22 mouse cellular contexts compared by ENCODE assay signal in genomic region chr11:67515912-67516305, GRCm38 (mm10).
DNase-seq lines count a peak whose midpoint lies in the region; ATAC-seq and TF ChIP-seq lines count a peak whose summit lies in the region.
"Had no signal": no experiment of that assay in that cellular context is flagged by ENCODE, and none has a peak within 500 bp of the region (broad histone marks: within the 10 kb centered on the region; RNA-seq: fewer than 3 reads in every experiment).

No protein-coding gene starts in this region.

- no peaks in the 10 kb centered on the region for H3K36me3 ChIP-seq in intestine, embryonic 14.5 days (ENCODE audit: control insufficient read depth, insufficient read depth, low read length)
- H3K36me3 ChIP-seq in intestine, postnatal 0 days (ENCODE audit: control insufficient read depth, insufficient read depth): no peaks in the 10 kb centered on the region
- no peaks in the 10 kb centered on the region for H3K36me3 ChIP-seq in liver, postnatal 0 days (replicated peaks; ENCODE audit: insufficient read depth, low read length)
- no peaks in the 10 kb centered on the region for H3K36me3 ChIP-seq in CH12.LX (replicated peaks in 1 of 2; ENCODE audit: control insufficient read depth in 1 of 2, insufficient read depth in 1 of 2, low read length in 1 of 2)
- H3K36me3 ChIP-seq in stomach, embryonic 14.5 days (ENCODE audit: control insufficient read depth, insufficient read depth, low read length): no peaks in the 10 kb centered on the region
- H3K36me3 ChIP-seq: hindbrain, embryonic 15.5 days; neural tube, embryonic 15.5 days had no signal

- no peak for TF ChIP-seq EP300 in liver, postnatal 0 days (IDR thresholded peaks at IDR 0.05; ENCODE audit: low read depth)
- no peak for TF ChIP-seq EP300 in CH12.LX (IDR thresholded peaks at IDR 0.05; ENCODE audit: low read length)

- no peak for DNase-seq in intestine, embryonic 14.5 days (ENCODE audit: low spot score)
- DNase-seq in liver, postnatal 0 days: no peak
- DNase-seq in liver (no peak), CH12.LX (ENCODE audit: extremely low read depth) (no peak)
- DNase-seq in thymus, postnatal 0 days (ENCODE audit: low spot score): no peak
- DNase-seq in cerebellum, adult 18-20 months: no peak
- DNase-seq: B cell, adult 2 months; cerebellum, adult 9-10 months; heart, postnatal 36 days; midbrain, embryonic 14.5 days; right cerebral cortex, postnatal 25 days; thymus, adult 18-20 months had no signal

- TF ChIP-seq CTCF in intestine, postnatal 0 days (IDR thresholded peaks at IDR 0.05; ENCODE audit: low read depth): no peak
- TF ChIP-seq CTCF in liver, postnatal 0 days (IDR thresholded peaks at IDR 0.05; ENCODE audit: low read depth): no peak
- TF ChIP-seq CTCF in CH12.LX (conservative IDR thresholded peaks at IDR 0.05 in 1 of 2, IDR thresholded peaks at IDR 0.05 in 1 of 2; ENCODE audit: low read depth in 2 of 2, low read length in 2 of 2): no peak

- no peak for TF ChIP-seq RAD21 in CH12.LX (IDR thresholded peaks at IDR 0.05; ENCODE audit: low read depth, low read length)

- no peak for ATAC-seq in intestine, embryonic 14.5 days (replicated peaks; ENCODE audit: low FRiP score, low TSS enrichment, low read depth)
- no peak for ATAC-seq in intestine, postnatal 0 days
- peak; percentile 56 for ATAC-seq in liver, postnatal 0 days
- no peak for ATAC-seq in stomach, embryonic 14.5 days (ENCODE audit: insufficient number of reproducible peaks, insufficient read depth, low FRiP score, low read depth)
- ATAC-seq: activated CD4-positive, CD25-positive, alpha-beta regulatory T cell, adult 4 months had no signal

- 57% methylated on average over 3 of the region's 3 CpGs for WGBS in intestine, embryonic 14.5 days
- 54% methylated on average over 3 of the region's 3 CpGs for WGBS in intestine, postnatal 0 days
- 64% methylated on average over 3 of the region's 3 CpGs for WGBS in liver, postnatal 0 days (ENCODE audit: insufficient replicate concordance)
- WGBS in stomach, embryonic 14.5 days: 52% methylated on average over 3 of the region's 3 CpGs

- H3K9ac ChIP-seq in intestine, embryonic 14.5 days (ENCODE audit: low read length): no peak overlapping the region
- H3K9ac ChIP-seq in intestine, postnatal 0 days (ENCODE audit: low read depth, low read length): no peak overlapping the region
- H3K9ac ChIP-seq in liver, postnatal 0 days (replicated peaks): no peak overlapping the region
- no peak overlapping the region for H3K9ac ChIP-seq in CH12.LX (ENCODE audit: insufficient read depth, low read depth)
- H3K9ac ChIP-seq in stomach, embryonic 14.5 days (replicated peaks; ENCODE audit: low read depth, low read length): no peak overlapping the region
- H3K9ac ChIP-seq: hindbrain, embryonic 15.5 days; neural tube, embryonic 15.5 days had no signal

- in situ Hi-C loops in CH12.LX (cut with MboI; ENCODE audit: low pct_ligation_motif_present, low pct_unique_long_range_greater_than_20kb, low sequenced_read_pairs): no loop called here

- peaks cover 17% of the 10 kb centered on the region for H3K4me1 ChIP-seq in intestine, embryonic 14.5 days (replicated peaks; ENCODE audit: control insufficient read depth, insufficient read depth, low read length)
- H3K4me1 ChIP-seq in intestine, postnatal 0 days (replicated peaks; ENCODE audit: control insufficient read depth, insufficient read depth, low read length): 0 out of 2 replicates have a peak, but pooled peaks cover 3% of the 10 kb centered on the region
- H3K4me1 ChIP-seq in liver, postnatal 0 days (ENCODE audit: insufficient read depth): peaks cover 2% of the 10 kb centered on the region; the same call in 1 of the 2 replicates
- peaks cover 0 to 8% of the 10 kb centered on the region in 2 experiments; a peak in 1 of 4 replicates for H3K4me1 ChIP-seq in CH12.LX (ENCODE audit: control insufficient read depth in 1 of 2, insufficient read depth in 2 of 2)
- peaks cover 18% of the 10 kb centered on the region for H3K4me1 ChIP-seq in stomach, embryonic 14.5 days (ENCODE audit: control insufficient read depth, insufficient read depth, low read length)
- H3K4me1 ChIP-seq: hindbrain, embryonic 15.5 days; neural tube, embryonic 15.5 days had no signal

- H3K4me3 ChIP-seq in intestine, embryonic 14.5 days (ENCODE audit: low read depth, low read length): no peak overlapping the region
- no peak overlapping the region for H3K4me3 ChIP-seq in intestine, postnatal 0 days (ENCODE audit: low read depth, low read length)
- no peak overlapping the region for H3K4me3 ChIP-seq in liver, postnatal 0 days (ENCODE audit: low read depth, low read length)
- no peak overlapping the region for H3K4me3 ChIP-seq in CH12.LX (replicated peaks in 1 of 3; ENCODE audit: low read depth in 2 of 3, low read length in 2 of 3, poor library complexity in 1 of 3)
- no peak overlapping the region for H3K4me3 ChIP-seq in stomach, embryonic 14.5 days (ENCODE audit: low read depth, low read length)
- H3K4me3 ChIP-seq: hindbrain, embryonic 15.5 days; myocyte; neural tube, embryonic 15.5 days had no signal

- dilution Hi-C loops in CH12.LX (cut with MboI; ENCODE audit: extremely low pct_ligation_motif_present, extremely low pct_unique_long_range_greater_than_20kb, low sequenced_read_pairs): no loop called here

- H3K4me2 ChIP-seq in intestine, embryonic 14.5 days (ENCODE audit: low read length): no peak overlapping the region
- H3K4me2 ChIP-seq in intestine, postnatal 0 days (replicated peaks; ENCODE audit: low read depth): no peak overlapping the region
- no peak overlapping the region for H3K4me2 ChIP-seq in liver, postnatal 0 days (ENCODE audit: low read depth, low read length)
- no peak overlapping the region for H3K4me2 ChIP-seq in CH12.LX (ENCODE audit: insufficient read depth, low read depth, poor library complexity, severe bottlenecking)
- H3K4me2 ChIP-seq in stomach, embryonic 14.5 days (replicated peaks; ENCODE audit: low read depth, low read length): no peak overlapping the region
- H3K4me2 ChIP-seq: heart, embryonic 11.5 days; hindbrain, embryonic 15.5 days; liver, embryonic 11.5 days; neural tube, embryonic 15.5 days had no signal

- H3K27me3 ChIP-seq in intestine, embryonic 14.5 days (replicated peaks; ENCODE audit: control insufficient read depth, insufficient read depth, low read length): no peaks in the 10 kb centered on the region
- no peaks in the 10 kb centered on the region for H3K27me3 ChIP-seq in intestine, postnatal 0 days (replicated peaks; ENCODE audit: control insufficient read depth, insufficient read depth, low read length)
- no peaks in the 10 kb centered on the region for H3K27me3 ChIP-seq in liver, postnatal 0 days (ENCODE audit: insufficient read depth, low read length)
- no peaks in the 10 kb centered on the region for H3K27me3 ChIP-seq in CH12.LX (replicated peaks)
- H3K27me3 ChIP-seq in stomach, embryonic 14.5 days (ENCODE audit: control insufficient read depth, insufficient read depth, low read length): no peaks in the 10 kb centered on the region
- H3K27me3 ChIP-seq: hindbrain, embryonic 15.5 days; neural tube, embryonic 15.5 days; Patski had no signal

- peak overlapping the region; percentile 60; the same call in 1 of the 2 replicates for H3K27ac ChIP-seq in intestine, embryonic 14.5 days (ENCODE audit: low read depth)
- no peak overlapping the region for H3K27ac ChIP-seq in intestine, postnatal 0 days (ENCODE audit: low read depth, low read length)
- peak overlapping the region; percentile 60; the same call in 1 of the 2 replicates for H3K27ac ChIP-seq in liver, postnatal 0 days (ENCODE audit: low read depth)
- no peak overlapping the region for H3K27ac ChIP-seq in CH12.LX (ENCODE audit: insufficient read depth, low read depth)
- H3K27ac ChIP-seq in stomach, embryonic 14.5 days (ENCODE audit: low read length): peak overlapping the region; percentile 83
- H3K27ac ChIP-seq: hindbrain, embryonic 15.5 days; macrophage had no signal

- 0 out of 2 replicates have a peak, but pooled peaks cover 3% of the 10 kb centered on the region for H3K9me3 ChIP-seq in intestine, embryonic 14.5 days (ENCODE audit: control insufficient read depth, low read length)
- no peaks in the 10 kb centered on the region for H3K9me3 ChIP-seq in intestine, postnatal 0 days (ENCODE audit: control insufficient read depth)
- H3K9me3 ChIP-seq in liver, postnatal 0 days (ENCODE audit: low read length): no peaks in the 10 kb centered on the region
- peaks cover 7% of the 10 kb centered on the region for H3K9me3 ChIP-seq in CH12.LX (replicated peaks; ENCODE audit: low read length)
- H3K9me3 ChIP-seq in stomach, embryonic 14.5 days (ENCODE audit: control insufficient read depth, low read depth, low read length): no peaks in the 10 kb centered on the region
- H3K9me3 ChIP-seq: hindbrain, embryonic 15.5 days; neural tube, embryonic 15.5 days had no signal

- TF ChIP-seq POLR2A in CH12.LX (IDR thresholded peaks at IDR 0.05; ENCODE audit: low read depth, low read length): no peak

- no peaks in the 10 kb centered on the region for H3K79me2 ChIP-seq in CH12.LX (replicated peaks; ENCODE audit: control insufficient read depth, extremely low read depth, insufficient read depth, poor library complexity, severe bottlenecking)

TF ChIP-seq in CH12.LX, 34 proteins besides CTCF, POLR2A, EP300 and RAD21:
- TF ChIP-seq ELF1 (IDR thresholded peaks at IDR 0.05; ENCODE audit: low read depth, low read length) (no peak), MAX (IDR thresholded peaks at IDR 0.05; ENCODE audit: low read length) (0 out of 2 replicates have a peak, but pooled peaks have one; percentile 23), GABPA (IDR thresholded peaks at IDR 0.05; ENCODE audit: insufficient replicate concordance, low read depth, low read length) (no peak)

Comparison
In these comparisons a context has a peak if more than half of its experiments do, and no peak if none do; other contexts are left out.
1. H3K27ac ChIP-seq: peak in intestine, embryonic 14.5 days (single experiment), liver, postnatal 0 days (single experiment) and stomach, embryonic 14.5 days (single experiment); none in intestine, postnatal 0 days (single experiment) and CH12.LX (single experiment).